Mouse (Mus musculus): Measurements from ENCODE around the gene Ccl3. TPM values are rescaled to one million over a fixed set of nuclear protein-coding genes. Genes with fewer than 3 reads are reported as not detected.

Ccl3 gene
- 0.68 and 1.5 TPM in 2 replicates for polyA plus RNA-seq (2015; fragmentation: Nextera tagmentation; extraction: Ambion mirVana)

- no peak for DNase-seq (ENCODE audit: low spot score)
Observed at GRCm38 (mm10) chr11:83649305-83649841, at the start of gene Ccl3. Gene Ccl3, minus strand, starts transcription at chr11:83649355.

GRCm38 (mm10) chr11:83692008-83692407 lies 42.9 kb upstream of the Ccl3 start:
- DNase-seq (ENCODE audit: low spot score) = no peak

- no peak for DNase-seq (ENCODE audit: low spot score)
Observed at GRCm38 (mm10) chr11:83689918-83690317, 40.8 kb upstream of the Ccl3 start.

GRCm38 (mm10) chr11:83675665-83676064 lies 26.5 kb upstream of the Ccl3 start:
- DNase-seq (ENCODE audit: low spot score) = no peak

- no peak for DNase-seq (ENCODE audit: low spot score)
Observed at GRCm38 (mm10) chr11:83671743-83672142, 22.6 kb upstream of the Ccl3 start.

- no peak for DNase-seq (ENCODE audit: low spot score)
Observed at GRCm38 (mm10) chr11:83663532-83663931, 14.4 kb upstream of the Ccl3 start.

- peak; percentile 58 for DNase-seq (ENCODE audit: low spot score)
Observed at GRCm38 (mm10) chr11:83662204-83662603, 13.0 kb upstream of the Ccl3 start, which contains the start of gene Ccl4. Gene Ccl4, plus strand, starts transcription at chr11:83662584.

GRCm38 (mm10) chr11:83658797-83659196 lies 9.6 kb upstream of the Ccl3 start:
- DNase-seq (ENCODE audit: low spot score) = no peak

- no peak for DNase-seq (ENCODE audit: low spot score)
Observed at GRCm38 (mm10) chr11:83657508-83657907, 8.4 kb upstream of the Ccl3 start.

- DNase-seq (ENCODE audit: low spot score) = no peak
Observed at GRCm38 (mm10) chr11:83654606-83655005, 5.5 kb upstream of the Ccl3 start.

GRCm38 (mm10) chr11:83646356-83647149 lies 2.6 kb downstream of the Ccl3 start:
- no peak for DNase-seq (ENCODE audit: low spot score)

- DNase-seq (ENCODE audit: low spot score) = no peak
Observed at GRCm38 (mm10) chr11:83645521-83645920, 3.6 kb downstream of the Ccl3 start, which contains the start of gene Rpl9-ps1. Gene Rpl9-ps1, minus strand, starts transcription at chr11:83645621.

- DNase-seq (ENCODE audit: low spot score) = no peak
Observed at GRCm38 (mm10) chr11:83641216-83641615, 7.9 kb downstream of the Ccl3 start.

GRCm38 (mm10) chr11:83640141-83640540 lies 9.0 kb downstream of the Ccl3 start:
- peak; percentile 85 for DNase-seq (ENCODE audit: low spot score)

GRCm38 (mm10) chr11:83639533-83639932 lies 9.6 kb downstream of the Ccl3 start:
- peak; percentile 79 for DNase-seq (ENCODE audit: low spot score)

GRCm38 (mm10) chr11:83638934-83639333 lies 10.2 kb downstream of the Ccl3 start:
- DNase-seq (ENCODE audit: low spot score) = no peak

GRCm38 (mm10) chr11:83636742-83637235 lies 12.4 kb downstream of the Ccl3 start:
- DNase-seq (ENCODE audit: low spot score) = no peak

- DNase-seq (ENCODE audit: low spot score) = no peak
Observed at GRCm38 (mm10) chr11:83634898-83635297, 14.3 kb downstream of the Ccl3 start.

GRCm38 (mm10) chr11:83634425-83634824 lies 14.7 kb downstream of the Ccl3 start:
- DNase-seq (ENCODE audit: low spot score) = no peak

GRCm38 (mm10) chr11:83632744-83633143 lies 16.4 kb downstream of the Ccl3 start:
- DNase-seq (ENCODE audit: low spot score) = no peak

GRCm38 (mm10) chr11:83631065-83631464 lies 18.1 kb downstream of the Ccl3 start:
- DNase-seq (ENCODE audit: low spot score) = no peak

- no peak for DNase-seq (ENCODE audit: low spot score)
Observed at GRCm38 (mm10) chr11:83630630-83631029, 18.5 kb downstream of the Ccl3 start.

GRCm38 (mm10) chr11:83628808-83629207 lies 20.3 kb downstream of the Ccl3 start:
- no peak for DNase-seq (ENCODE audit: low spot score)
